Mouse (Mus musculus) cerebellum, adult 11-12 months (tissue): ENCODE results near the gene Tas2r143.

ENCODE experiments used
- DNase-seq: peaks from one replicate; pipeline ENCODE4 v3.0.0; 2022

Gene Tas2r143

GRCm38 (mm10) chr6:42399938-42400337 lies at the start of gene Tas2r143:
TSS of gene Tas2r143 (plus strand) at chr6:42400238.
- no peak for DNase-seq

GRCm38 (mm10) chr6:42350968-42351775 lies 48.9 kb upstream of the Tas2r143 start:
- peak; percentile 64 for DNase-seq

- DNase-seq = no peak
These were observed 48.1 kb upstream of the Tas2r143 start for GRCm38 (mm10) chr6:42351776-42352485.

GRCm38 (mm10) chr6:42352486-42352846 lies 47.6 kb upstream of the Tas2r143 start:
- no peak for DNase-seq

- DNase-seq = no peak
These were observed 46.9 kb upstream of the Tas2r143 start for GRCm38 (mm10) chr6:42353180-42353579.

- no peak for DNase-seq
These were observed 45.7 kb upstream of the Tas2r143 start for GRCm38 (mm10) chr6:42354076-42355019.

- DNase-seq = no peak
These were observed 44.7 kb upstream of the Tas2r143 start for GRCm38 (mm10) chr6:42355366-42355765.

GRCm38 (mm10) chr6:42355794-42356600 lies 44.0 kb upstream of the Tas2r143 start:
- DNase-seq = no peak

- no peak for DNase-seq
These were observed 43.1 kb upstream of the Tas2r143 start for GRCm38 (mm10) chr6:42356913-42357312.

GRCm38 (mm10) chr6:42357901-42358300 lies 42.1 kb upstream of the Tas2r143 start:
- DNase-seq = no peak

- no peak for DNase-seq
These were observed 41.1 kb upstream of the Tas2r143 start for GRCm38 (mm10) chr6:42358901-42359300.

GRCm38 (mm10) chr6:42359364-42360147 lies 40.5 kb upstream of the Tas2r143 start:
- no peak for DNase-seq

GRCm38 (mm10) chr6:42360231-42360840 lies 39.7 kb upstream of the Tas2r143 start:
- DNase-seq = no peak

- DNase-seq = no peak
These were observed 38.8 kb upstream of the Tas2r143 start for GRCm38 (mm10) chr6:42361041-42361895.

- no peak for DNase-seq
These were observed 38.0 kb upstream of the Tas2r143 start for GRCm38 (mm10) chr6:42362074-42362473.

GRCm38 (mm10) chr6:42362497-42362896 lies 37.5 kb upstream of the Tas2r143 start:
- no peak for DNase-seq

GRCm38 (mm10) chr6:42362974-42363373 lies 37.1 kb upstream of the Tas2r143 start:
- no peak for DNase-seq

GRCm38 (mm10) chr6:42364066-42364465 lies 36.0 kb upstream of the Tas2r143 start:
- DNase-seq = no peak

- no peak for DNase-seq
These were observed 35.4 kb upstream of the Tas2r143 start for GRCm38 (mm10) chr6:42364607-42365006.

GRCm38 (mm10) chr6:42365215-42365614 lies 34.8 kb upstream of the Tas2r143 start:
- DNase-seq = no peak
